Mouse (Mus musculus) cerebellum, adult 2 months (tissue): ENCODE results near the gene Mrps25.

Experiments
- CTCF ChIP-seq: fragments of 200-500 bp; IDR thresholded peaks from 2 replicates; pipeline ENCODE4 v1.5.1; 2011; ENCODE audit warnings: low read depth, mild to moderate bottlenecking, control low read depth, low read length, moderate library complexity, borderline replicate concordance; ENCODE audit not compliant: insufficient read depth
- POLR2A ChIP-seq: fragments of 200-500 bp; IDR thresholded peaks from 2 replicates; pipeline ENCODE4 v1.6.1; 2011; ENCODE audit warnings: low read length, control low read depth, borderline replicate concordance; ENCODE audit not compliant: insufficient read depth

- no peak for TF ChIP-seq CTCF
- TF ChIP-seq POLR2A = no peak
These were observed 47.5 kb downstream of the Mrps25 start for GRCm38 (mm10) chr6:92136356-92136755.
